Mouse (Mus musculus) hindbrain, embryonic 12.5 days (tissue): ENCODE measurements at regions not wholly inside any gene's neighbourhood (a gene's known extent, or its start where the extent isn't known, plus 50 kb on each side); places are given as distances from the start of the nearest gene placed in this dataset.

Source experiments
- ATAC-seq: fragments of 200-750 bp; cut with Nextera tagmentation; 2 replicates; pipeline ENCODE4 v1.8.0; 2017; ENCODE audit warnings: moderate TSS enrichment; ENCODE audit not compliant: low FRiP score
- H3K27ac ChIP-seq: fragments of 300-500 bp; sonication (generic); 2 replicates; pipeline ENCODE4 v1.5.1; 2016; ENCODE audit warnings: mild to moderate bottlenecking
- H3K27me3 ChIP-seq: fragments of 300-500 bp; sonication (generic); 2 replicates; pipeline ENCODE4 v1.6.1; 2016; ENCODE audit warnings: mild to moderate bottlenecking
- H3K36me3 ChIP-seq: fragments of 300-500 bp; sonication (generic); 2 replicates; pipeline ENCODE4 v1.6.1; 2016; ENCODE audit warnings: mild to moderate bottlenecking
- H3K4me1 ChIP-seq: fragments of 300-500 bp; sonication (generic); 2 replicates; pipeline ENCODE4 v1.6.1; 2016
- H3K4me2 ChIP-seq: fragments of 300-500 bp; sonication (generic); replicated peaks from 2 replicates; pipeline ENCODE4 v1.6.1; 2016; ENCODE audit warnings: mild to moderate bottlenecking
- H3K4me3 ChIP-seq: fragments of 300-500 bp; sonication (generic); 2 replicates; pipeline ENCODE4 v1.5.1; 2016; ENCODE audit warnings: mild to moderate bottlenecking
- H3K9ac ChIP-seq: fragments of 300-500 bp; sonication (generic); 2 replicates; pipeline ENCODE4 v1.6.1; 2016; ENCODE audit warnings: mild to moderate bottlenecking, moderate library complexity
- H3K9me3 ChIP-seq: fragments of 300-500 bp; sonication (generic); replicated peaks from 2 replicates; pipeline ENCODE4 v1.6.1; 2016; ENCODE audit warnings: mild to moderate bottlenecking
- WGBS: fragments of 180-500 bp; shearing (Covaris S2); methylation state at CpG from one replicate; pipeline ENCODE4 v1.1.7; 2016; 5-methylcytosine and 5-hydroxymethylcytosine counted together

- no peaks in the 10 kb centered on the region for H3K27me3 ChIP-seq
- peaks cover 45% of the 10 kb centered on the region for H3K4me1 ChIP-seq
- H3K36me3 ChIP-seq = no peaks in the 10 kb centered on the region
- H3K27ac ChIP-seq = peak overlapping the region; percentile 70
- no peak overlapping the region for H3K4me3 ChIP-seq
- H3K9me3 ChIP-seq = no peaks in the 10 kb centered on the region
- H3K9ac ChIP-seq = no peak overlapping the region
- H3K4me2 ChIP-seq = no peak overlapping the region
- 78% methylated on average over 1 of the region's 1 CpGs for WGBS
- 0 out of 2 replicates have a peak, but pooled peaks have one; percentile 21 for ATAC-seq
Measured at GRCm38 (mm10) chr1:194224046-194224445, 394.0 kb upstream of the Plxna2 start.

DNA sequence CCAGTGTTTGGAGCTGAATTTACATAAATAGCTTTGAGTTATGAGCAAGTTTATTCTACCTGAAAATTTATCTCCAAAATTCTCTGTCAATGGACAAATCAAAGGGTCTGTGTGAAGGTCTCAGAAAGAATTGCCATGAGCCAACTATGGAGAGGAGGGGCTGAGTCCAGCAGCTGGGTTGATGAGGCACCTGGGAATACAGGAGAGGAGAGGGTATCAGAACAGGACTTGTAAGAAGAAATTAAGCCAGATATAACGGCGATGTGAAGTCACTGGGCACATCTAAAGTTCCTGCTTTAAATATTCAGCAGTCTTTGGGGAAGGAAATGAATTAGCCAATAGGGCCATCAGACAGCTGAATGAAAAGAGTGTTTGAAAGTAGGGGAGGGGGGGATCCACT is 394.4 kb upstream of the Plxna2 start:
- Histone ChIP-seq H3K4me2 (no peak overlapping the region), H3K9me3 (no peaks in the 10 kb centered on the region), H3K9ac (no peak overlapping the region), H3K36me3 (no peaks in the 10 kb centered on the region), H3K4me3 (no peak overlapping the region), H3K27ac (peak overlapping the region; percentile 70), H3K27me3 (no peaks in the 10 kb centered on the region), H3K4me1 (peaks cover 45% of the 10 kb centered on the region)
- ATAC-seq = no peak; the same call in 1 of the 2 replicates
- 20% methylated on average over 2 of the region's 2 CpGs for WGBS

DNA sequence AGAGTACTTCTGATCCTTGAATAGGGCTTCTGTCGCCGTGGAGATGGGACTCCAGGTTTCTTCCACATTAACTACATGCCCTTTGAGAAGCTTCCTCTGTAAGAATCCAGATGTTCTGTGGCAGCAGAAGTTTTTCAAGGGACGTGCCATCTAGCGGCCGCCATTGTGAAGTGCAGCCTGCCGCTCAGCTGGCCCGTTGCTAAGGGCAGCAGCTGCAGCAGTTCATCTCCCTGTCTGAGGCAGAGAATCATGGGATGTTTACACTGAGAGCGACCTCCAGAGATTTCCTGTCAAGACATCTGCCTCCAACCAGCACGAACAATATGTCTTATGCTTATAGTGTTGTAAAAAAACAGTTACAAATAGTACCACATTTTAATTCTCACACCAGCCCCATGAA is 395.0 kb upstream of the Plxna2 start:
- no peak overlapping the region for H3K9ac ChIP-seq
- H3K4me1 ChIP-seq = peaks cover 45% of the 10 kb centered on the region
- no peaks in the 10 kb centered on the region for H3K27me3 ChIP-seq
- peak overlapping the region; percentile 70 for H3K27ac ChIP-seq
- peak; percentile 72 for ATAC-seq
- no peak overlapping the region for H3K4me3 ChIP-seq
- no peaks in the 10 kb centered on the region for H3K9me3 ChIP-seq
- no peak overlapping the region for H3K4me2 ChIP-seq
- H3K36me3 ChIP-seq = no peaks in the 10 kb centered on the region
- 2% methylated on average over 9 of the region's 9 CpGs for WGBS

- no peaks in the 10 kb centered on the region for H3K27me3 ChIP-seq
- peak; percentile 84 for ATAC-seq
- no peak overlapping the region for H3K9ac ChIP-seq
- peak overlapping the region; percentile 79 for H3K27ac ChIP-seq
- H3K9me3 ChIP-seq = no peaks in the 10 kb centered on the region
- 28% methylated on average over 14 of the region's 14 CpGs for WGBS
- peaks cover 8% of the 10 kb centered on the region for H3K4me1 ChIP-seq
- H3K4me2 ChIP-seq = peak overlapping the region; percentile 29
- no peak overlapping the region for H3K4me3 ChIP-seq
- H3K36me3 ChIP-seq = no peaks in the 10 kb centered on the region
Measured at GRCm38 (mm10) chr1:194208034-194209000, 409.7 kb upstream of the Plxna2 start.

GRCm38 (mm10) chr1:194197516-194197915 is 420.5 kb upstream of the Plxna2 start:
- no peaks in the 10 kb centered on the region for H3K36me3 ChIP-seq
- no peaks in the 10 kb centered on the region for H3K4me1 ChIP-seq
- no peak for ATAC-seq
- H3K9ac ChIP-seq = no peak overlapping the region
- no peak overlapping the region for H3K4me2 ChIP-seq
- H3K27me3 ChIP-seq = no peaks in the 10 kb centered on the region
- 65% methylated on average over 2 of the region's 2 CpGs for WGBS
- H3K27ac ChIP-seq = no peak overlapping the region
- no peak overlapping the region for H3K4me3 ChIP-seq
- no peaks in the 10 kb centered on the region for H3K9me3 ChIP-seq

DNA sequence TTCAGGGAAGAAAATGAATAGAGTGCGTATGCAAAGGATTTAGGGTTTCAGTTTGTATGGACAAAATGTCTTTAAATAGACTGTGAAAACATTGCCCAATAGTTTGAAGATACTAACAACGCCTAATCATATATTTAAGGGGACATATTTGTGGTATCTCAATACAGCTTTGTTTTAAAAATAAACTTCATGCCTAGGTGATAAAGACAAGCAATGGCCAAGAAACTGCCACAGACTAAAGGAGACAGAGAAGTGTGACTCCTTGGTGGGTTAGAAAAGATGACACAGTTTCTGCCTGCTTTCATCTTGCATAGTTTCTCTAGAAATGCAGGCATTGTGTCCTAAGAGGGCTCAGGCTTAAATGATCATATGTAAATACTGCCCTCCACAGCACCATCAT is 435.7 kb upstream of the Plxna2 start:
- H3K27me3 ChIP-seq = no peaks in the 10 kb centered on the region
- H3K4me1 ChIP-seq = no peaks in the 10 kb centered on the region
- no peak overlapping the region for H3K9ac ChIP-seq
- no peak overlapping the region for H3K4me3 ChIP-seq
- WGBS = 92% methylated on average over 2 of the region's 2 CpGs
- no peak for ATAC-seq
- no peak overlapping the region for H3K27ac ChIP-seq
- no peak overlapping the region for H3K4me2 ChIP-seq
- H3K36me3 ChIP-seq = no peaks in the 10 kb centered on the region
- H3K9me3 ChIP-seq = no peaks in the 10 kb centered on the region

DNA sequence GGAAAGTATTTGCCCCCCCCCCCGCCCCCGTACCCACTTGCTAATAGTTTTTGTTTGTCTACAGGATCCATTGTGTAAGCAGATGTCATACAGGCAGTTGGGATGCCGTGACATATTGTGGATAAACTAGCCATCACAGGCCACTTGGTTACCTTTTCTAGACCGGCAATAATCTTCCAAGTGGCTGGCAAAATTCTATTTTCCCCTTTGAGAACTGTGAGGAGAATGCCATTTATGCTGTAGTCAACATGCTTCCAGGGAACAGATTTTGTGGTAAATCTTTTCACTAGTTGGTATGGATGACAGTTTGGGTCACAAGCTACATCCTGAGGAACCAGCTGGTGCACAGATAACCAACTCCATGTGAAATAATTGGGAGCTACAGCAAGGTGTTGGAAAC is 456.5 kb upstream of the Plxna2 start:
- Histone ChIP-seq H3K4me3 (no peak overlapping the region), H3K4me1 (peaks cover 7% of the 10 kb centered on the region), H3K27ac (peak overlapping the region; percentile 23), H3K9ac (no peak overlapping the region), H3K36me3 (no peaks in the 10 kb centered on the region), H3K9me3 (no peaks in the 10 kb centered on the region), H3K27me3 (no peaks in the 10 kb centered on the region), H3K4me2 (no peak overlapping the region)
- WGBS = 55% methylated on average over 4 of the region's 4 CpGs
- peak; percentile 2; the same call in 1 of the 2 replicates for ATAC-seq

DNA sequence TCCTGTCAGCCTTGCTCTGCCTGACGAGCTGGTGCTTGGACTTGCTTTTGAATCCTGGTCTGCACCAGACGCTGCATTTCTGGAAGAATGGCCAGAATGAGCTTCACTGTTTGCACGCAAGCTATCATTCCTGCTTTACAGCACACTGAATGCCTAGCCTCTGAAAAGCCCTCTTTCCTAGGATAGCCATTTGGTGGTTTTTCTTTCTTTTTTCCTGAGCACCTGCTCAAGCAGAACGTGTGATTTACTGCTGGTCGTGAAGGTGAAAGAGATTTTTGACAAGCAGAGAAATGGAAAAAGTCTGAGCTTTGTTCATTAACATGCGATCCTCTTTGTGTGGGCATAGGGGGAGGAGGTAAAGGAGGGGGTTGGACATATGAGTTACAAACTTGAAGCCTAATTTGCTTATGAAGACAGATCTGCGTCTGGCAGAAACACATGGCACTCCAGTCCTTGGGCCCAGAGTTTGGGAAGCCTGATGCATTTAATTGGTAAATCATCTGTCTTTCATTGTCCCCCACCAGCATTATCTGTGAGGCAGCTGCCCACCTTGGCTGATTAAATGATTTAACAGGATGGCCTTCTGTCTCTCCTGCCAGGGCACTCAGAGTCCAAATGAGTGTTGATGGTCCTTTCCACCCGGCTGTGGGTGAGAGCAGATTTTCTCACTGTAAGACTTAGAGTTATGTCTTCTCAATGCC is 457.1 kb upstream of the Plxna2 start:
- H3K4me2 ChIP-seq = peak overlapping the region; percentile 29; the same call in 1 of the 2 replicates
- 25% methylated on average over 8 of the region's 8 CpGs for WGBS
- peaks cover 7% of the 10 kb centered on the region for H3K4me1 ChIP-seq
- H3K4me3 ChIP-seq = no peak overlapping the region
- peak overlapping the region; percentile 67 for H3K27ac ChIP-seq
- peak; percentile 88 for ATAC-seq
- no peaks in the 10 kb centered on the region for H3K9me3 ChIP-seq
- H3K27me3 ChIP-seq = no peaks in the 10 kb centered on the region
- H3K9ac ChIP-seq = no peak overlapping the region
- H3K36me3 ChIP-seq = no peaks in the 10 kb centered on the region

DNA sequence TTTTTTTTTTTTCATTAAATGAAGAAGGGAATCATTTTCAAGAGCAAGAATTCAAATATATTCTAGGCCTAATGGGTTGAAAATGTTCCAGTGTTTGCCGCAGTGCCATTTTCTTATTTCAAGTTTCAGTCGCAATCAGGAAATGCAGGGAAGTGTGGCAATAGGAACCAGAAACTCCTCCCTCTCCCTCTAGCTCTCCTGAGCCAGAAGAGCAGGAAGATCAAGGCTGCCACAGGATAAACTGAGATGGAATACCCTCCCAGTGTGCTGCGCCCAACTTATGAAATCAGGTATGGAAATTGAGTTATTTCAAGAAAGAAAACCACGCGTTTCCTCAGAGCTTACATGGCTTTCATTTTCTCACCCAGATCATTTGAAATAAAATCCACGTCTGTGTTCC is 460.8 kb upstream of the Plxna2 start:
- H3K9me3 ChIP-seq = no peaks in the 10 kb centered on the region
- H3K36me3 ChIP-seq = no peaks in the 10 kb centered on the region
- 87% methylated on average over 6 of the region's 6 CpGs for WGBS
- H3K4me2 ChIP-seq = no peak overlapping the region
- H3K27me3 ChIP-seq = no peaks in the 10 kb centered on the region
- H3K4me3 ChIP-seq = no peak overlapping the region
- H3K4me1 ChIP-seq = peaks cover 7% of the 10 kb centered on the region
- no peak overlapping the region for H3K9ac ChIP-seq
- ATAC-seq = no peak
- no peak overlapping the region for H3K27ac ChIP-seq

DNA sequence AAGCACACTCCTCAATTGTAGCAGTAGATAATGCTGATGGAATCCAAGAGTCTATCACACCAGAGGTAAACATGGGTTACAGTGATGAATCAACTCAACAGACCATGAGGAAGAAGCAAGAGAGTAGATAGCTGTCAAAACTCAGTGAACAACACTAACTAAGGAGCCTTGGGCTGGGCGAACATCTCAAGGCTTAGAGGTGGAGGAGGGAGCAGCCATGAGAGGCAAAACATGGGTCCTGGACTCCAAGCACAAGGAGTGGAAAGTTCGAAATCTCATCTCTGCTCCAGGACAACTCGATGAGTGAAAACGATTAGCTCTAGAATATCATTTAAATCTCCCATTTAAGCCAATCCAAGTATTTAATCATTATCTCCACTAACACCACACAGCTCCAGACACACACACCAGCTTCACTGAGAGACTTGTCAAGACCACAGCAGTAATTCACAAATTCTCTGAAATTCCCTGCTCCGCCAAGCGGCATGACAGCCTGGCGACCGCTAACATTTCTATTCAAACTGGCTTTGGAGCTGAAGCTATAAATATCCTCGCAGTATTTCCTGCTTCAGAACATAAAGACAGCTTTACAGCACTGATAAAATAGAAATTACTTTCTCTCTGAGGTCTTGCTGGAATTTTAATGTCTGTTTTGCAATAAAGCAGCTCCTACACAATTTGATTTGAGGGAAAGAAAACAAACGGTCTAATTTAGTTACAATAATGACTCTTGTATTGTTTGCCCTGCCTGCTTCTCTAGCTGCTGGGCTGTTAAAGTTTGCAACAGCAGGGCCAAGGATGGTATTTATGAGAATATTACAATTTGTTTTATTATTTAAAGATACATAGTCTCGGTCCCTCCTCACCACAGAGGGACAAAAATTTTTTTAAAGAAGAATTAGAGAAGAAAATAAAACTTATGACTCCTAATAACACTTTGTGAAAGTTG is 469.3 kb upstream of the Plxna2 start:
- H3K9me3 ChIP-seq = no peaks in the 10 kb centered on the region
- H3K4me3 ChIP-seq = no peak overlapping the region
- no peaks in the 10 kb centered on the region for H3K36me3 ChIP-seq
- H3K4me1 ChIP-seq = no peaks in the 10 kb centered on the region
- H3K27ac ChIP-seq = no peak overlapping the region
- H3K9ac ChIP-seq = no peak overlapping the region
- H3K4me2 ChIP-seq = no peak overlapping the region
- H3K27me3 ChIP-seq = no peaks in the 10 kb centered on the region
- ATAC-seq = no peak
- 79% methylated on average over 11 of the region's 11 CpGs for WGBS

DNA sequence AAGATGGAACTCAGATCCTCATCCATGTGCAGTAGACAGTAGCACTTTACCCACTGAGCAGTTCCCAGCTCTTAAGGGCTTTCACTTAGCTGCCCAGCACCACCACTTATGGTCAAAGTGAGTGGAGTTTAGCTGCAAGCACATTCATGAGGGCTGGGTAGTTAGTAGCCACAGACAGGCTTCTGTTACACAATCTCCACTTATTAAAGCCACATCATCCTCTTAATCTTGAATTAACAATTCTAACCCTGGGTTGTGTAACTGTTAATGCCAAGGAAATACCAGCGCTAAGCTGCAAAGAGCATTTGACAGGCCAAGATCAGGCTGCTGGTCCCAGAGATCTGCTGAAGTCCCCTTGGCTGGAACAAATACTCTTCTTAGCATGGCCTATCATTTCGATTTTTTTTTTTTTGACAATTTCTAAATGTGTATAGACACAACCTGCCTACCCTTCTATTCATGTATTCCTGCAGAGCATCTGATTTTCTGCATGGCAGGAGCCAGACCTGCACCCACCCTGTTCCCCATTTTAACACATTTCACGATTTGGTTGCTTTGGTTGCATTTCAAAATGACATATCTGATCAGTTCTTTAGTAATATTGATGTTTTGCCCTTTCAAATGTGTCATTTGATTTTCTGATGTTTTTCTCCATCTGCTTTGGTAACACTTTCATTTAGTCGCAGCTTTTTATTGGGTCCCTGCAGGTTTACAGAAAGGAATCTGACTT is 500.2 kb upstream of the Plxna2 start:
- Histone ChIP-seq H3K27ac (no peak overlapping the region), H3K4me1 (0 out of 2 replicates have a peak, but pooled peaks cover 2% of the 10 kb centered on the region), H3K4me2 (no peak overlapping the region), H3K4me3 (no peak overlapping the region), H3K9ac (no peak overlapping the region), H3K36me3 (no peaks in the 10 kb centered on the region), H3K27me3 (no peaks in the 10 kb centered on the region), H3K9me3 (no peaks in the 10 kb centered on the region)
- ATAC-seq = no peak
- 75% methylated on average over 4 of the region's 4 CpGs for WGBS
